Mouse (Mus musculus) embryo, embryonic 10.5 days (tissue): ENCODE data around the gene Cass4.
A peak's percentile ranks its signal among the peaks of the same experiment; 100 is the strongest.

Experiments used
- DNase-seq: peaks from one replicate; pipeline ENCODE4 v3.0.0-alpha.2; 2015; ENCODE audit warnings: low spot score

Gene Cass4

GRCm38 (mm10) chr2:172440640-172441005 lies 47.0 kb downstream of the Cass4 start:
- DNase-seq: no peak

DNA sequence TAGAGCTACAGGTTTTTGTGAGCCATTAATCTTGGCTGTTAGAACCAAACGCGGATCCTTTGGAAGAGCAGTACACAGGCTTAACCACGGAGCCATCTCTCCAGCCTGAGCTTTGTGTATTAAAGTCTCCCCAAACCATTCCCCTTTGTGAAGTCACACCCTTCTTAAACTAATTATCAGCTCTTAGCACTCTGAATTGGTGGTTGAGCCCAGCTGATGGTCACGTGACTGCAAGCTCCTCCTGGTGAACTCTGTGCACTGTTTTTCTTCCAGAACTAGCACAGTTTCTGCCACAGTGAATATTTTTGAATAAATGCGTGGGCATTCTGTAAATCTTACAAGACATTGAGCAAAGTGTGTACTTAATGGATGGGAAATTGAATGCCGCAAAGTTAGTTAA lies 47.6 kb downstream of the Cass4 start:
- no peak for DNase-seq

- DNase-seq: no peak
Observed at GRCm38 (mm10) chr2:172445617-172446016, 52.0 kb downstream of the Cass4 start.

GRCm38 (mm10) chr2:172447317-172447716 lies 53.7 kb downstream of the Cass4 start:
- peak; percentile 36 for DNase-seq

GRCm38 (mm10) chr2:172448329-172448728 lies 54.7 kb downstream of the Cass4 start:
- DNase-seq: no peak

GRCm38 (mm10) chr2:172450640-172451039 lies 57.0 kb downstream of the Cass4 start:
- DNase-seq: no peak

- DNase-seq: no peak
Observed at GRCm38 (mm10) chr2:172452031-172452430, 58.4 kb downstream of the Cass4 start.

GRCm38 (mm10) chr2:172452458-172452857 lies 58.9 kb downstream of the Cass4 start:
- no peak for DNase-seq

DNA sequence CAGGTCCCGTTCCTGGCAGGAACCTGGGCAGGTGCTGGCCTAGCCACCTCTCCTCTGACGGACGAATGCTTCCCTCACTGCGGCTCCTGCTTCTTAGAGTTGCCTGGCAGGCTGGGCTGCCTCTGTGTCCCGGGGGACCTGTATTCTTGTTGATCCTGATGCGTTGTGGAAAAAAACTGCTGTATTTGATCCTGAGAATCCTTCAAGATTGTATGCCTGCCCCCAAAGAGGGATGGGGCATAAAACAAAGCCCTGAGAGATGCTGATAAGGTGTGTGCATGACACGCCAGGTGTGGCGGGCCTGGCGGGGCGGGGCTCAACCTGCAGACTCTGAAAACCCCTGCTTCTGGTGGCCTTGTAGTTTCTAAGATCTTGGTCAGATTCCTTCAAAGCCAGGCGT lies 64.9 kb downstream of the Cass4 start, which contains the start of gene Gcnt7:
TSS of gene Gcnt7 (minus strand) at position 101 of the 400 bp plus-strand sequence.
- no peak for DNase-seq

- DNase-seq: no peak
Observed at GRCm38 (mm10) chr2:172460647-172461046, 67.1 kb downstream of the Cass4 start.

- DNase-seq: no peak
Observed at GRCm38 (mm10) chr2:172462813-172463212, 69.2 kb downstream of the Cass4 start.

DNA sequence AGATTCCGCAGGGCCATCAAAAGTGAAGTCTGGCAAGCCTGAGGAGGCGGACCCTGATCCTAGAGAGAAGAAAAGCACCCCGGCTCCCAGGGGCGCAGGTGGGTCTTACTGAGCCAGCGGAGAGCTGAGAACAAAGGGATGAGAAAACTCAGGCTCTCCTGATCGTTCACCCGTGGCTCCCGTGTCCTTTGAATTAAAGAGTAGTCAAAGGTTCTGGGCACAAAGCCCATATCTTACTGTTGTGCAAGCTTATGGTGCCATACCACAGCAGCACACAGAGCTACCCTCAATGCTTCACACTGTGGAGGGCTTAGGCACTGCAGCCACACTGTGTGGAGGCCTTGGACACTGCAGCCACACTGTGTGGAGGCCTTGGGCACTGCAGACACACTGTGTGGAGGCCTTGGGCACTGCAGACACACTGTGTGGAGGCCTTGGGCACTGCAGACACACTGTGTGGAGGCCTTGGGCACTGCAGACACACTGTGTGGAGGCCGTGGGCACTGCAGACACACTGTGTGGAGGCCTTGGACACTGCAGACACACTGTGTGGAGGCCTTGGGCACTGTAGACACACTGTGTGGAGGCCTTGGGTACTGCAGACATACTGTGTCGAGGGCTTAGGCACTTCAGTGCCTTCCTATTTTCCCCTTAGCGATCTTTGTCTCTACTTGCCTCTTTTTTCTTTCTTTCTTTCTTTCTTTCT lies 73.0 kb downstream of the Cass4 start:
- DNase-seq: no peak

DNA sequence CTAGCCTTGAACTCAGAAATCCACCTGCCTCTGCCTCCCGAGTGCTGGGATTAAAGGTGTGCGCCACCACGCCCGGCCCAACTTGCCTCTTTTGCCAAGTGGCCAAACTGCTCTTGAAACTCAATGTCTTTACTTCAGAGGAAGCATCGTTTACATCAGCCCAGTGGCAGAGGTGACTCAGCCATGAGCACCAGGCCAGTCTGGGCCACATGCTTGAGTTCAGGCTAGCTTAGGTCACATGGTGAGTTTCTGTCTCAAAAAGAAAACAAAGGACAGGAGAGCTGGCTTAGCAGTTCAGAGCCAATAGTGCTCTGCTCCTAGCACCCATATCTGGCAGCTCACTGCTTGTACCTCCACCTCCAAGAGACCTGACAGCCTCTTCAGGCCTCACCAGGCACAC lies 73.6 kb downstream of the Cass4 start:
- no peak for DNase-seq

- DNase-seq: no peak
Observed at GRCm38 (mm10) chr2:172468346-172468819, 74.8 kb downstream of the Cass4 start.

- DNase-seq: no peak
Observed at GRCm38 (mm10) chr2:172472318-172472717, 78.7 kb downstream of the Cass4 start, which contains the start of gene Fam209. TSS of gene Fam209 (plus strand) at chr2:172472520.

DNA sequence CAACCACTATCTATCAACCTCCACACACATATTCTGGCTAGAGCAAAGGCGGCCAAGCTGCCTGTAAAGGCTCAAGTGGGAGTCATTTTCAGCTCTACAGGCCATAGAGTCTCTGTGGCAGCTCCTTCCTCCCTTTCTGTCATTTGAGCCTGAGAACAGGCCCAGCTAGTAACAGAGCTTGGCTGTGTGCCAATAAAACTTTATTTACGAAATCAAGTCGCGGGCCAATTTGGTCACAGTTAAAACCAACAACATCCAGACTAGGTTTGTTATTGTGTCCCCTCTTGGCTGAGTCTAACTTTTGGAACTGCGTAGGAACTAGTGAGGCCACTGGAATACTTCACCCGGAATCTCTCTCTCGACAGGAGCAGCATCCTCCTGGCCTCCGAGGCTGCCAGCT lies 80.0 kb downstream of the Cass4 start:
- DNase-seq: no peak

GRCm38 (mm10) chr2:172474970-172475369 lies 81.4 kb downstream of the Cass4 start:
- DNase-seq: peak; percentile 41

DNA sequence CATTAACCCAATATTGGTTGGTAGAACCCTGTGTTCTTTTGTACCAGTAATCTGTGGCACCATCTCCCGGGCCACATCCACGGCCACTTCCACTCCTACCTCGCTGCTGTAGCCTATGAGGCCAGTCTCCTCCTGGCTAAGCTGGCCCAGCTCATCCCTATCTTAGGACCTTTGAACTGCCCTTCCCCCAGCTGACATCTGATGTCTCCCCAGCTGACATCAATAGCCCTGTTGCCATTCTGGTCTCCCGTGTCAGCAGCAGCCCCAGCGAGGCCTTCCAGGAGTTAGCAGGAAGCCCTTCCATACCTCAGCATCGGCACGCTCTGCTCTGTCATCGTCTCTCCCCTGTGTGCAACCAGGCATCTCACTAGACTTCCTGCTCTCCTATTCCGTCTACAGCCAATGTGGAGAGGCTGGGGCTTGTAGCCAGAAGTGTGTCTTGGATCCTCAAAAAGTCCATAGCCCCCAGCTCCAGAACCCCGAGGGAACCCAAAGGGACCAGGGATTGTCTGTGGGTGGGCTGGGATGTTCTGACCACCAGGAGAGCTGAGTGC lies 83.2 kb downstream of the Cass4 start:
- no peak for DNase-seq

DNA sequence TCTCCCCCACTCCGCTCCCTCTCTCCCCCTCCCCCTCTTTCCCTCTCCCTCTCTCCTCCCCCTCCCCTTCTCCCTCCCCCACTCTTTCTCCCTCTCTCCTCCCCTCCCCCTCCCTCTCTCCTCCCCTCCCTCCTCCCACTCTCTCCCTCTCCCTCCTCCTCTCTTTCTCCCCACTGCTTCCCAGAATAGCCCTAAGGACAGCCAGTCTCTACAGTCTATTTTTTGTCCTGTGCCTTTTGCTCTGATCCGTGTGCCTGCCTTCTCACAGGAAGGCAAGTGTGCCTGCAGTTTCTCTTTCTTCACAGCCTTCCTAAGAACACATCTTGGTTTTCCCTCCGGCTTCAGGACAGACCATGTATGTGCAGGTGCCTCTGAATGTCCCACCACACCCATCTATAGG lies 83.8 kb downstream of the Cass4 start:
- no peak for DNase-seq

DNA sequence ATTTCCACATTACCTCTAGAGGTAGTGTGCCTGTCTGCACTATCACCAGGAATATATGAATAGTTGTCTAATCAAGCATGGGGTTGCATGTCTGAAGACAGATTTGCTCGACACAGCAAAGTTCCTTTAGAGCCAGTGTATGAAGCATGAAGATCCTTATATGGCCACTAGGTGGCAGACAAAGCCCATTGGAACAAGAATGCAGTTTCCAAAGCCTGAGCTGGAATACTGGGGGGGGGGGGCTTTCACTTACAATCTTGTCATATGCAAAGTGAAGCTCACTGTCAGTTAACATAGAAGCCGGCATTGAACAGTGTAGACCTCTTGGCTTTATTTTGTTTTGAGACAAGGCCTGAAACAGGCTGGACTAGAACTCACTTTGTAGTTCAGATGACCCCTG lies 84.3 kb downstream of the Cass4 start:
- DNase-seq: peak; percentile 81

DNA sequence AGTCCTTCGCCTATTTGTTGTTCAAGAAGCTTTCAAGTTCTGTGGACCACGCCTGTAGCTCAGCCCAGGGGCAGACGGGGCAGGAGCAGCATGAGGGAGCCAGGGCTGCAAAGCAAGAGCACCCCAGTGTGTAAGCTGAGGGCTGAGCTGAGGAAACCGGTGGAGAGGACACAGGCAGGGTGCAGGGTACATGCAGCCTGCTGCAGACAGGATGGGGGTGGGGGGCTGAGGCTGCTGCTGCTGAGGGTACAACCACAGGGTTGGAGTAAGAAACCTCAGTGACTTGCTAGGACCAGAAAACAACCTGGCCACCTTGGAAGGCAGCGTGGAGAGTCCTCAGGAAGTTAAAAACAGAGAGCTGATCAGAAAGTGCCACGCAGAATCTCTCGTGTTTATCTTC lies 86.7 kb downstream of the Cass4 start:
- DNase-seq: no peak

- DNase-seq: no peak
Observed at GRCm38 (mm10) chr2:172481654-172482385, 88.2 kb downstream of the Cass4 start.
